Comparison of ENCODE assay signal across 21 mouse cellular contexts in genomic region chr19:42011123-42011522, GRCm38 (mm10). TPM values are rescaled to one million over a fixed set of nuclear protein-coding genes. Genes with fewer than 3 reads are reported as not detected.
DNase-seq lines count a peak whose midpoint lies in the region; ATAC-seq and TF ChIP-seq lines count a peak whose summit lies in the region.
"Had no signal": no experiment of that assay in that cellular context is flagged by ENCODE, and none has a peak within 500 bp of the region (broad histone marks: within the 10 kb centered on the region; RNA-seq: fewer than 3 reads in every experiment).

No protein-coding gene starts in this region.

- H3K4me2 ChIP-seq in kidney, embryonic 14.5 days (replicated peaks; ENCODE audit: low read depth, low read length) = no peak overlapping the region
- H3K4me2 ChIP-seq: embryonic facial prominence, embryonic 12.5 days; heart, embryonic 13.5 days; hindbrain, embryonic 12.5 days had no signal

- H3K9me3 ChIP-seq in kidney, embryonic 14.5 days (ENCODE audit: control insufficient read depth, low read length) = no peaks in the 10 kb centered on the region
- H3K9me3 ChIP-seq in forebrain, embryonic 10.5 days = no peaks in the 10 kb centered on the region
- H3K9me3 ChIP-seq: embryonic facial prominence, embryonic 12.5 days; heart, embryonic 13.5 days; hindbrain, embryonic 12.5 days had no signal

- WGBS in kidney, embryonic 14.5 days = 55% methylated on average over 7 of the region's 7 CpGs
- WGBS in forebrain, embryonic 10.5 days = 87% methylated on average over 7 of the region's 7 CpGs

- H3K4me1 ChIP-seq in kidney, embryonic 14.5 days (ENCODE audit: control insufficient read depth, insufficient read depth, low read length) = peaks cover 24% of the 10 kb centered on the region
- H3K4me1 ChIP-seq in forebrain, embryonic 10.5 days = peaks cover 37% of the 10 kb centered on the region

- 0 out of 2 replicates have a peak, but pooled peaks have one; percentile 17 for ATAC-seq in kidney, embryonic 14.5 days (ENCODE audit: low FRiP score, low TSS enrichment)
- ATAC-seq: forebrain, embryonic 14.5 days had no signal

- no peak overlapping the region for H3K9ac ChIP-seq in kidney, embryonic 14.5 days (ENCODE audit: low read depth, low read length)
- H3K9ac ChIP-seq: embryonic facial prominence, embryonic 12.5 days; heart, embryonic 13.5 days; hindbrain, embryonic 12.5 days had no signal

- H3K36me3 ChIP-seq in kidney, embryonic 14.5 days (ENCODE audit: control insufficient read depth, insufficient read depth, low read length) = no peaks in the 10 kb centered on the region
- 0 out of 2 replicates have a peak, but pooled peaks cover 4% of the 10 kb centered on the region for H3K36me3 ChIP-seq in forebrain, embryonic 10.5 days (replicated peaks)
- H3K36me3 ChIP-seq: embryonic facial prominence, embryonic 12.5 days; heart, embryonic 13.5 days; hindbrain, embryonic 12.5 days had no signal

- H3K4me3 ChIP-seq in gastrocnemius, adult 2 months = no peak overlapping the region
- H3K4me3 ChIP-seq in kidney, embryonic 14.5 days (ENCODE audit: low read length) = no peak overlapping the region
- H3K4me3 ChIP-seq in forebrain, embryonic 10.5 days = no peak overlapping the region
- H3K4me3 ChIP-seq: embryonic facial prominence, embryonic 12.5 days; heart, adult 2 months; heart, embryonic 13.5 days; hindbrain, embryonic 12.5 days had no signal

- no peaks in the 10 kb centered on the region for H3K27me3 ChIP-seq in kidney, embryonic 14.5 days (ENCODE audit: control insufficient read depth, insufficient read depth, low read length)
- no peaks in the 10 kb centered on the region for H3K27me3 ChIP-seq in forebrain, embryonic 10.5 days (ENCODE audit: poor library complexity, severe bottlenecking)
- H3K27me3 ChIP-seq: embryonic facial prominence, embryonic 12.5 days; heart, embryonic 13.5 days; hindbrain, embryonic 12.5 days had no signal

- DNase-seq in gastrocnemius, adult 2 months = peak; percentile 14
- DNase-seq in gastrocnemius, postnatal 36 days = no peak
- no peak for DNase-seq in kidney, adult 9 months
- DNase-seq in retina, adult 2 months (ENCODE audit: low read depth, low spot score) = peak; percentile 48
- no peak for DNase-seq in retina, embryonic 14.5 days (ENCODE audit: low spot score)
- DNase-seq in urinary bladder, adult 2 months (ENCODE audit: low spot score) = no peak
- no peak for DNase-seq in forebrain, embryonic 10.5 days (ENCODE audit: extremely low spot score, low spot score)
- DNase-seq: cerebellum, adult 11 months; cerebellum, adult 8-10 months; cerebellum, postnatal 14 days; embryo, embryonic 11 days; heart, adult 2 months; heart, postnatal 4 days had no signal

- intact Hi-C loops in gastrocnemius, adult 2 months (cut with DNase I) = no loop called here
- intact Hi-C loops in gastrocnemius, postnatal 36 days (cut with DNase I) = no loop called here

- H3K27ac ChIP-seq in gastrocnemius, adult 2 months = no peak overlapping the region
- no peak overlapping the region for H3K27ac ChIP-seq in kidney, embryonic 14.5 days (ENCODE audit: low read depth, low read length)
- H3K27ac ChIP-seq in forebrain, embryonic 10.5 days = no peak overlapping the region
- H3K27ac ChIP-seq: embryonic facial prominence, embryonic 12.5 days; heart, adult 2 months; heart, embryonic 13.5 days; hindbrain, embryonic 12.5 days had no signal

- TF ChIP-seq CTCF in gastrocnemius, adult 2 months (IDR thresholded peaks at IDR 0.05) = no peak

RNA-seq across cellular contexts. Expression of gene Ankrd2, which starts 24.7 kb away (rescaled TPM):
- 100 to 1,000 TPM; 154 to 235 TPM for total RNA-seq in gastrocnemius, adult 2 months (2021)
- total RNA-seq in gastrocnemius, postnatal 36 days (2021) = 100 to 1,000 TPM; 121 to 331 TPM
- not detected in 2 replicates for polyA plus RNA-seq in kidney, embryonic 14.5 days (2014; fragmentation: Nextera tagmentation; extraction: Ambion mirVana)
- 0.10 TPM in 1 of 2 replicates, not detected in the other for polyA plus RNA-seq in urinary bladder, adult 2 months (2012; rRNA removed)
- polyA plus RNA-seq in forebrain, embryonic 10.5 days (2016; fragmentation: Nextera tagmentation; extraction: Ambion mirVana) = 0.42 TPM in 1 of 2 replicates, not detected in the other
- total RNA-seq: common myeloid progenitor, adult 5-6 weeks; MEL had no signal
- polyA plus RNA-seq: heart, adult 2 months; heart, embryonic 13.5 days; hindbrain, embryonic 12.5 days had no signal

RNA-seq across cellular contexts. Expression of gene Ubtd1, which starts 29.6 kb away (rescaled TPM):
- total RNA-seq in gastrocnemius, adult 2 months (2021) = 10 to 100 TPM; 14.5 to 15.1 TPM
- 10 to 100 TPM; 11.7 to 13.4 TPM for total RNA-seq in gastrocnemius, postnatal 36 days (2021)
- polyA plus RNA-seq in kidney, embryonic 14.5 days (2014; fragmentation: Nextera tagmentation; extraction: Ambion mirVana) = 23.1 and 29.8 TPM in 2 replicates
- polyA plus RNA-seq in urinary bladder, adult 2 months (2012; rRNA removed) = 33.2 and 39.2 TPM in 2 replicates
- 9.2 and 9.6 TPM in 2 replicates for polyA plus RNA-seq in forebrain, embryonic 10.5 days (2016; fragmentation: Nextera tagmentation; extraction: Ambion mirVana)

RNA-seq across cellular contexts. Expression of gene Mms19, which starts 30.2 kb away (rescaled TPM):
- 10 to 100 TPM in 1 of 2 experiments, 1 to 10 TPM in 1; 8.8 to 10.5 TPM for total RNA-seq in gastrocnemius, adult 2 months (2021)
- 1 to 10 TPM; 6.6 to 7.7 TPM for total RNA-seq in gastrocnemius, postnatal 36 days (2021)
- polyA plus RNA-seq in kidney, embryonic 14.5 days (2014; fragmentation: Nextera tagmentation; extraction: Ambion mirVana) = 33.4 and 42.3 TPM in 2 replicates
- 56.3 and 60.4 TPM in 2 replicates for polyA plus RNA-seq in urinary bladder, adult 2 months (2012; rRNA removed)
- 35.3 and 42.3 TPM in 2 replicates for polyA plus RNA-seq in forebrain, embryonic 10.5 days (2016; fragmentation: Nextera tagmentation; extraction: Ambion mirVana)

RNA-seq across cellular contexts. Expression of gene Hoga1, which starts 34.3 kb away (rescaled TPM):
- total RNA-seq in gastrocnemius, adult 2 months (2021) = 1 to 10 TPM; 2.9 to 3.1 TPM
- 1 to 10 TPM; 2.9 to 3.7 TPM for total RNA-seq in gastrocnemius, postnatal 36 days (2021)
- 7.2 and 9.8 TPM in 2 replicates for polyA plus RNA-seq in kidney, embryonic 14.5 days (2014; fragmentation: Nextera tagmentation; extraction: Ambion mirVana)
- 2.4 and 2.7 TPM in 2 replicates for polyA plus RNA-seq in urinary bladder, adult 2 months (2012; rRNA removed)
- polyA plus RNA-seq in forebrain, embryonic 10.5 days (2016; fragmentation: Nextera tagmentation; extraction: Ambion mirVana) = 0.95 and 1.3 TPM in 2 replicates
- total RNA-seq: common myeloid progenitor, adult 5-6 weeks had no signal

RNA-seq across cellular contexts. Expression of gene 4933411K16Rik, which starts 40.9 kb away (rescaled TPM):
- under 1 TPM; 0.28 to 0.33 TPM for total RNA-seq in gastrocnemius, adult 2 months (2021)
- total RNA-seq in gastrocnemius, postnatal 36 days (2021) = under 1 TPM; 0.30 to 0.38 TPM
- polyA plus RNA-seq in kidney, embryonic 14.5 days (2014; fragmentation: Nextera tagmentation; extraction: Ambion mirVana) = 0.33 and 0.61 TPM in 2 replicates
- polyA plus RNA-seq in urinary bladder, adult 2 months (2012; rRNA removed) = 0.23 and 0.24 TPM in 2 replicates
- polyA plus RNA-seq in forebrain, embryonic 10.5 days (2016; fragmentation: Nextera tagmentation; extraction: Ambion mirVana) = not detected in 2 replicates
- total RNA-seq: common myeloid progenitor, adult 5-6 weeks; MEL had no signal
- polyA plus RNA-seq: embryonic facial prominence, embryonic 12.5 days; forebrain, embryonic 14.5 days; heart, embryonic 13.5 days; heart, postnatal 0 days; hindbrain, embryonic 12.5 days had no signal

Comparison
In these comparisons a context has a peak if more than half of its experiments do, and no peak if none do; other contexts are left out.
1. DNase-seq: peak in gastrocnemius, adult 2 months (single experiment) and retina, adult 2 months (single experiment); none in gastrocnemius, postnatal 36 days (0 of 2), kidney, adult 9 months (single experiment), retina, embryonic 14.5 days (single experiment), urinary bladder, adult 2 months (single experiment) and forebrain, embryonic 10.5 days (single experiment).